Mouse (Mus musculus) liver, embryonic 18 days (tissue): ENCODE results near the gene Txndc15. TPM values are rescaled to one million over a fixed set of nuclear protein-coding genes. Genes with fewer than 3 reads are reported as not detected.

Source experiments
- polyA plus RNA-seq: library from polyadenylated mRNA; depleted of rRNA; stranded (reverse); fragments of >200 nt; gene quantifications from 2 replicates; pipeline ENCODE4 v1.2.3, GENCODE M21; 2012; rRNA removed

Gene Txndc15
- polyA plus RNA-seq, result 17.0 and 18.9 TPM in 2 replicates

DNA sequence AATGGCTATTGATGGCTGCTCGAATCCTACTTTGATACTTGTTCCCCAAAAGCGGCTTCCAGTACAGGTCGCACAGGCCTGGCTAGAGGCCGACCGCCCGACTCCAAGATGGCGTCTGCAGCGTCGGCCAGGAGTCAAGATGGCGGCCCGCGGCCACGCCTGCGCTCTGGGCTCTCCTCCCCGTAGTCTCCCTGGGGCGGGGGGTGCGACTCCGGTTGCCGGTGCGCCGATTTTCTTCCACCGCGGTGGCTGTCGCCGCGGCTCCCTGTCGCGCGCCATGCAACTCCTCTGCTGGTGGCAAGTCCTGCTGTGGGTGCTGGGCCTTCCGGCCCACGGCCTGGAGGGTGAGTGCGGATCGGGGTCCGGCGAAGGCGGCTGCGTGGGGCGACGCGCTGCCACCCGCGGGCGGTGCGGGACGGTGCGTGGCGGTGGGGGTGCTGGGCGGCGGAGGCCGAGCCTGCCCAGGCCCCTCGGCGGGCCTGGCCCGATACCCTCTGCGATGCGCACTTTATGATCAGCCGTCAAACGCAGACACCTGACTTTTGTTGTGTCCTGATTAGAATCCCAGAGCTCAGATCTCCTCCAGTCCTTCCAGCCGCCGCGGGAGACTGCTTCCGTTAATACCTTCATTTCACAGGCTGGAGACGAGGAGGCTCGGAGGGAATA is at the start of gene Txndc15:
Gene Txndc15, plus strand, starts transcription at position 150 of the 666 bp plus-strand sequence.

DNA sequence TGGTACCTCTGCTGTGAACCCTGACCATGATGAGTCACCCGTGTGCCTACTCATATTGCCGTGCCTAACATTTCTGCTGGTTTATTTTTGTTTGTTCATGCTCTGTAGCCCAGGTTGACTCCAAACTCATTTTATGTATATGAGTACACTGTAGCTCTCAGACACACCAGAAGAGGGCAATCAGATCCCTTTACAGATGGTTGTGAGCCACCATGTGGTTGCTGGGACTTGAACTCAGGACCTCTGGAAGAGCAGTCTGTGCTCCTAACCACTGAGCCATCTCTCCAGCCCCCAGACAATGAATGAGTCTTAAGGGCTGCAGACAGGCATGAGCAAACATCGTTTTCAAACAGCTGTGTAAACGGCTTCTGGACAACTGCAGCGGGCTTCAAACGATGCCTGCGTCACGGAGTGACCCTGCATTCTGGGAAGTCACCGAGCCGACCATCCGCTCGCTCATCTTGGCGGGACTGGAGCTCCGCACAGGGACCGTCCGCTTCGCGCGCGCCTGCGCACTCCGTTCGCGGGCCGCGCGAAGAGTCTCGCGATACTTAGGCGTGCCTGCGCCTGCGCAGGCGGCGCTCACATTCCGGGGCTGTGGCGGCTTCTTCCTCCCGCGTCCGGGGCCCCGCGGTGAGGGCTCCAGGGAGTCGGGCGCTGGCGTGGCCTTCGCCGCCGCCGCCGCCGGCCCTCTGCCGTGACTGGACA is 21.8 kb upstream of the Txndc15 start, which contains the start of gene B230219D22Rik:
Gene B230219D22Rik, plus strand, starts transcription at position 590 of the 708 bp plus-strand sequence.

DNA sequence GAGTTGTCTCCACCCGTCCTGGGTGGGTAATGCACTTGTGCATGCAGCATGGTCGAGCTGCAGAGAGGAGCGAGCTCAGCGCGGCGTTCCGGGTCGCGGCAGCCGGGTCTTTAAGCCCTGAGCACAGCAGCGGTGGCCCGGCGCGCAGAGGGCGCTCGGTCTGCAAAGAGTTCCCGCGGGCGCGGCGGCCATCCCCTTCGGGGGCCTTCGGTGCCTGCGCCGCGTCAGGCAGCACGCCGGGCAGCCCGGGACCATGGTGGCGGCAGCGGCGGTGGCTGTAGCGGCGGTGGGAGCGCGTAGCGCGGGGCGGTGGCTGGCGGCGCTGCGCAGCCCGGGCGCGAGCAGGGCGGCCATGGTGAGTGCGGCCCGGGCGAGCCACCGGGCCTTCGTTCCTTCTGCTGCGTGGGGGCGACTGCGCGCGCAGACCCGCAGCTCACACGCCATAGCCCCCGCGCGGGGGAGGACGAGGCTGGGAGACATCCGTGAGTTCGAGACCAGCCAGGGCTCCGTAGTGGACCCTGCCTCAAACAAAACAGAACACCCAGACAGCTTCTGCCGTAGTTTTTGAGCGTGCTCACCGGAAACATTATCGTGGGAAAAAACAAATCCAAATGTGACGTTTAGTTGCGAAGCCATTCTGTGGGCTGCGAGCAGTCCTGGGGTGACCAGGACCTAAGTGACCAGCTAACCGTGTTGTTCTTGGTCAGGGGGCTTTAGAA is 12.8 kb downstream of the Txndc15 start, which contains the start of gene Pcbd2:
Gene Pcbd2, plus strand, starts transcription at position 249 of the 719 bp plus-strand sequence.

Other genes with a start within 250 kb of the Txndc15 start
- gene Dbn1, start 226.5 kb upstream of the Txndc15 start, polyA plus RNA-seq, result 5.2 and 5.5 TPM in 2 replicates
- 13.9 and 14.6 TPM in 2 replicates for gene Pdlim7, start 201.0 kb upstream of the Txndc15 start, polyA plus RNA-seq
- gene Dok3, start 185.4 kb upstream of the Txndc15 start, polyA plus RNA-seq, result 18.5 and 21.4 TPM in 2 replicates
- gene Ddx41, start 178.0 kb upstream of the Txndc15 start, polyA plus RNA-seq, result 25.8 and 26.8 TPM in 2 replicates
- gene Fam193b, start 143.5 kb upstream of the Txndc15 start, polyA plus RNA-seq, result 22.0 and 27.4 TPM in 2 replicates
- gene Tmed9, start 140.9 kb upstream of the Txndc15 start, polyA plus RNA-seq, result 68.7 and 69.9 TPM in 2 replicates
- gene B4galt7, start 114.8 kb upstream of the Txndc15 start, polyA plus RNA-seq, result 8.1 and 8.5 TPM in 2 replicates
- 13.9 and 15.5 TPM in 2 replicates for gene Caml, start 91.6 kb upstream of the Txndc15 start, polyA plus RNA-seq
- 12.5 and 13.6 TPM in 2 replicates for gene Ddx46, start 79.6 kb upstream of the Txndc15 start, polyA plus RNA-seq
- gene B230219D22Rik, start 21.5 kb upstream of the Txndc15 start, polyA plus RNA-seq, result 16.8 and 18.7 TPM in 2 replicates
- 25.9 and 28.1 TPM in 2 replicates for gene Pcbd2, start 12.7 kb downstream of the Txndc15 start, polyA plus RNA-seq
- 0.03 and 0.06 TPM in 2 replicates for gene Catsper3, start 69.9 kb downstream of the Txndc15 start, polyA plus RNA-seq
- 0.01 and 0.02 TPM in 2 replicates for gene Pitx1, start 121.5 kb downstream of the Txndc15 start, polyA plus RNA-seq